Mouse (Mus musculus) brain, embryonic 14.5 days (tissue): ENCODE results near the gene Metrnl. TPM values are rescaled to one million over a fixed set of nuclear protein-coding genes. Genes with fewer than 3 reads are reported as not detected.

Source experiments
- DNase-seq: peaks from one replicate; pipeline ENCODE4 v3.0.0-alpha.2; 2011; ENCODE audit warnings: low read depth
- CTCF ChIP-seq: fragments of 200-500 bp; IDR thresholded peaks from 2 replicates; pipeline ENCODE4 v1.5.1; 2012; ENCODE audit warnings: inconsistent platforms, mild to moderate bottlenecking, moderate library complexity, borderline replicate concordance; ENCODE audit not compliant: insufficient read depth, insufficient read length; ENCODE audit errors: extremely low read depth
- POLR2A ChIP-seq: fragments of 200-500 bp; IDR thresholded peaks from 2 replicates; pipeline ENCODE4 v1.6.1; 2012; ENCODE audit warnings: mild to moderate bottlenecking, inconsistent platforms, borderline replicate concordance; ENCODE audit not compliant: poor library complexity, insufficient read depth, insufficient read length, severe bottlenecking; ENCODE audit errors: extremely low read depth
- polyA plus RNA-seq: library from polyadenylated mRNA; depleted of rRNA; stranded (reverse); fragments of >200 nt; gene quantifications from 2 replicates; pipeline ENCODE4 v1.2.3, GENCODE M21; 2012; rRNA removed

Gene Metrnl
- polyA plus RNA-seq, 1 experiment, result 11.9 TPM

- TF ChIP-seq CTCF, result no peak
- TF ChIP-seq POLR2A, result no peak
- DNase-seq, result no peak
Measured at GRCm38 (mm10) chr11:121746941-121747494, 45.7 kb downstream of the Metrnl start.

- TF ChIP-seq CTCF (no peak), POLR2A (no peak)
- DNase-seq, result no peak
Measured at GRCm38 (mm10) chr11:121748003-121748684, 46.8 kb downstream of the Metrnl start.

Other genes starting within 250 kb of the Metrnl start
- gene Tbcd, start 249.6 kb upstream of the Metrnl start, polyA plus RNA-seq, result 80.9 and 84.6 TPM in 2 replicates
- 0.45 and 0.62 TPM in 2 replicates for gene Zfp750, start 182.2 kb upstream of the Metrnl start, polyA plus RNA-seq
- 8.5 and 9.2 TPM in 2 replicates for gene B3gntl1, start 28.4 kb upstream of the Metrnl start, polyA plus RNA-seq
- gene Ptchd3, start 128.7 kb downstream of the Metrnl start, polyA plus RNA-seq, result 0.03 TPM in 1 of 2 replicates, not detected in the other